Mouse (Mus musculus) CD8-positive naive resting alpha-beta T cell, adult 2 months (primary cell): ENCODE data around the gene Tmod1.

Source experiments
- DNase-seq, 2 experiments: peaks; one replicate each; pipeline ENCODE4 v3.0.0; 2022; ENCODE audit warnings: low read depth in 2 of 2, low spot score in 2 of 2

The Tmod1 gene

DNA sequence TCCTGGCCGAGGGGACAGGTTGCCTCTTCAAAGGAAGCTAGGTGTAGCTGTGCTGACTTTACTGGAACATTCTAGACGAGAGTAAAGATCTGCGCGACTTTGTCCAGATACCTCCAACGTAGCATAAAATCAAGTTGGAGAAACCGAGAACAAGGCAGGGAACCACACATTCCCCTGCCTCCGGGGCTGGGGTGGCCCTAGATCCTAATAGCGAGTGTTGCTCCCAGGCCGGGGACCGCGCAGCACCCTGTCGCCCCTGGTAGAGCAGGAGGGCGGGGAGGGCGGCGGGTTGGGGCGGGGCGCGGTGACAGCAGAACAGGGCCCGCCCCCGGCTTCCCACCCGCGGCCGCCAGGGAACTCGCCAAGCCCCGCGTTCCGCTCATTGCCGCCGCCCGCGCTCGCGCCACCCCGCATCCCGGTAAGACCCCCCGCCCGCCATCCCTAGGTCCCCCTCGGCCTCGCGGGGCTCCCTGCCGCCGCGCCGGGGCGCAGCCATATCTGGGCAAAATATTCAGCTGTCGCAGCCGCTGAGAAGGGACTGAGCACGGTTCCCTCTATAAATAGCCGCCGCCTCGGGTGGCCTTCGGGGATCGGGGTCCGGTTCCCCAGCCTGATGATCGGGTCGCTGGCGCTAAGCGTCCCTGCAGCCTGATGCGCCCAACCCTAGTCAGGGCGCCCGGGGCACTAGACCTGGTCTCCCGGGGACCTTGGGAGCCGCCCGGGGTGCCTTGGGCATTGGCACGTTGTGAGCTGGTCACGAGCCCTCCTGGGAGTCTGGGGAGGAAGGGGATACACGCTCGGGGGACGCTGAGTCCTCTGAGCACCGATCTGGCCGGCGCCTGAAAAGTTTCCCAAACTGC is at the start of gene Tmod1:
Tmod1 (plus strand) TSS at position 44 of the 860 bp plus-strand sequence.
- DNase-seq, result peak in 1 of 2 experiments; percentile 0

DNA sequence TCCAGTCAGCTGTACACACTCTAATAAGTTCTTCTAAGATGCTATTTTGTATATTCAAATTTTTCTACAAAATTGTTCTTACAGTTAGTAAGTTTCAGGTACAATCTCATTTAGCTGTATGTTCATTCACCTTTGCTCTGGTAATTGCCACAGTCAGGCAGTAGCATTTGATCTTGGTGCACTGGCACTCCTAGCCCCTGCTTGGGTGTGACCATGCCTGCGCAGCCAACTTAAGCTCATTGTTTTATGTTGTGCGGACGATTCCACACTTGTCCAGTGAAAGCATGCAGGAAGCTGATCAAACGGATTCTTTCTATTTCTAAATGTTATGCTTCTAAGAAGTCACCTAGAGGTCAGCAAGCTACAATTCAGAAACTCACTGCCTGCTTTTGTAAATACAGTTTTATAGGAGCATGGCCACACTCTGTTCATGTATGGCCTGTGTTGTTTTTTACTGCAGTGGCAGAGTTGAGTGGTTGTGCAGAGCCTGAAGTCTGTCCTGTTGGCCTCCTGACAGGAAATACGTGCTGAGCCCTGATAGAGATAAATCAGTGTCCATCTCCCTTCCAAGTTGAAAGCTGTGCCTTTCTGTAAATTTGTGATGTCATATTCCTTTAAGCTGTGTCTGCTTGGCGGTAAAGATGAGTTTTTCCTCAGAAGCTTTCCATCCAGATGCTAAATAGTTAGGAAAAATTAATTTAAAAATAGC is 48.2 kb upstream of the Tmod1 start:
- DNase-seq, result no peak

DNA sequence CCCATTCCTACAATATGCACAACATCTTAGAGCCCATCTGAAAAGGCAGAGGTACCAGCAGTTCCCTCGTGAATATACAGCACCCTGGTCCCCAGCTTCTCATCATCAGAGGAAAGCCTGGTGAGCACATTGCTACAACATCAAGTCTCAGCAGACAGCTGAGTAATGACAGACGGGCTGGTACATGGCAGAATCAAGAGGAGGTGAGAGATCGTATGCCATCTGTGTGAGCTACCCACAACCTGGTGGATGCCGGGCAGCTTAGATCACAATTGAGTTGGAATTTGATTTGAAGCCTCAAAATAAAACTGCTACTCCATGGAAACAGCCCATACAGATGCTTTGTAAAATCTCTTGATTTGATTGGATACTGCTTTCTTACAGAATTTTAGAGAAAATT is 40.2 kb upstream of the Tmod1 start:
- no peak for DNase-seq

DNA sequence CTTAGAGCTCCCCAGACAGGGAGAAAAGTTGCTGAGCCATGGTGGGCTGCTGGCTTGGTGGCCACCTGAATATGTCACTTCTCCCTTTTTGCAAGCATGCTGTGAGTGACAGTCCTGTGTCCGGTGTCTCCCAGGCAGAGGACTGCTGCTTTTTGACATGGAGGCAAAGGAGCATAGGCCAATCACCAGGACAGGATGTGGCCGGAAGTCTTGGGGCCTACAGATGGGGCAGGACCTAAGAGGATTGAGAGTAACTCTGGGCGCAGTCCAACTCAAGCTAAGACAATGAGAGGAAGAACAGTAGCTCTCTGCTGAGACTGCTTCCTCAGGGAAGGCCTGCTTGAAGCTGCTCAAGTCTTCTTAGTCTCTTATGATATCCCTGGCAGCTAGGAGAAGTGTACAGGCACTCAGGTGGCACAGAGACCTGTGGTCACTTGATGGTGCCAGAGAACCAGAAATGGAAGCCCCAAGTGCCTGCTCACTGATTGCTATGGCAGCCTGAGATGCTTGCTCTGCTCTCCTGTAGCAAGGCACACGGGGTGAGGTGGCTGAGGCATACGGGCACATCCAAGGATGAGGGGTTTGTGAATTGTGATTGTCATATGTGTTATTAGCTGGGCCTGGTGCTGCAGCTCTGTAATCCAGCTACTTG is 30.5 kb upstream of the Tmod1 start:
- no peak for DNase-seq

DNA sequence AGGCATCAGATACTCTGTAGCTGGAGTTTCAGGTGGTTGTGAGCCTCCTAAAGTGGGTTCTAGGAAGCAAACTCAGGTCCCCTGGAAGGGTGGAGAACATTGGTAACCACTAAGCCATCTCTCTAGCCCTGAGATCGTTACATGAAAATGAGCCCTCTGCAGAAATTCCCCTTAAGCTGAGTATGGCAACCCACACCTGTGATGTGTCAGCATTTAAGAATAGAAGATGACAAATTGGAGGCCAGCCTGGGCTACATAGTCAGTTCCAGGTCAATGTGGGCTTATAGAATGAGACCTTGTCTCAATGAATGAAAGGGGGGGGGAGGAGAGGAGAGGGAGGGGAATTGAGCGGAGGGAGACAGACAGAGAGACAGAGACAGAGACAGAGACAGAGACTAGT is 27.0 kb upstream of the Tmod1 start:
- DNase-seq, result no peak

DNA sequence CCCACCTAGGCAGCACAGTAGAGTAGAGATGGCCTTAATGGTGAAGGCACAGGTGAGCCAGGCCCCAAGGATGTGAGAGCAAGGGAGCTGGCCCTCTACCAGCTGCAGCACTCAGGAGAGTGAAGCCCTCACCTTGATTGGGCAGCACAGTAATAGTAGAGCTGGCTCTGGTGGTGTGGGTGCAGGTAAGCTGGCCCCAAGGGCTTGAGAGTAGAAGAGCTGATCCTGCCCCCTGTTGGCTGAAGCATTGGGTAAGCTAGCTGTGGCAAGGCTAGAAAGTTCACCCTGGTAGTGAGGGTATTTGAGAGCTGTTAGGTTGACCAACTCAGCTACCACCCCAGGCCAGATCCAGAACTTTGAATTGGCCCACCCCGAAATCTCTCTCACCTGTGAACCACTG is 23.1 kb upstream of the Tmod1 start:
- DNase-seq, result no peak

DNA sequence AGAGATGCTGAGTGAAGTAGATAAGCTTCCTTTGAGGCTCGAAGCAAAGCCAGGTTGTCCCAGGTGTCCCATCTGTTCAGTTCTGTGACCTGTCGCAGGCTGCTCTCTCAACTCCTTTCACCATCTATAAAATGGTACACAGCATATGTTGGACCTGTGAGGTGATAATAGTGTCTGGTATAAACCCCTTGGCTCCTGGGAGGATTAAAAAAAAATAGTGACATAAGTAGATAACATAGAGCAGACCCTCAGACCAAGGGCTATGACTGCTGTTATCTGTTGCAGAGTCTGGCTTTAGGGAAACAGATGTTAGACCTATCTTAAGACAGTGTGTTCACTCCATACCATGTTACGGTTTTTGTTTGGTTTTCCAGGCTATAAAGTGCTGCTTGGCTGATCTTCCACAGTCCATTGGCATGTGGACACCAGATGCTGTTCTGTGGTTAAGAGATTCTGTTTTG is 15.7 kb upstream of the Tmod1 start:
- DNase-seq, result no peak

DNA sequence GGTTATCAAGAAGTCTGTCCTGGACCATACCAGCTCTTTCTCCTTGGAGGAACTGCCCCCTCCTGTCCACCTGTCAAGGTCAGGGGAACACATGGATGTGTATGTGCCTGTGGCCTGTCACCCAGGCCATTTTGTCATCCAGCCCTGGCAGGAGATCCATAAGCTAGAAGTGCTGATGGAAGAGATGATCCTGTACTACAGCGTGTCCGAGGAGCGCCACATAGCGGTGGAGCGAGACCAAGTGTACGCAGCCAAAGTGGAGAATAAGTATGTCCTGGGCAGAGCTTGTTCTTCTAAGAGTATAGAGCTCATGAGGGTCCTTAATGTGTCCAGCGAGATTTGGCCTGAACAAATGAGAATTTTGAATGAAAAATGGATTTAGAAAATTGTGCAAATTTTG is 12.8 kb upstream of the Tmod1 start:
- no peak for DNase-seq

DNA sequence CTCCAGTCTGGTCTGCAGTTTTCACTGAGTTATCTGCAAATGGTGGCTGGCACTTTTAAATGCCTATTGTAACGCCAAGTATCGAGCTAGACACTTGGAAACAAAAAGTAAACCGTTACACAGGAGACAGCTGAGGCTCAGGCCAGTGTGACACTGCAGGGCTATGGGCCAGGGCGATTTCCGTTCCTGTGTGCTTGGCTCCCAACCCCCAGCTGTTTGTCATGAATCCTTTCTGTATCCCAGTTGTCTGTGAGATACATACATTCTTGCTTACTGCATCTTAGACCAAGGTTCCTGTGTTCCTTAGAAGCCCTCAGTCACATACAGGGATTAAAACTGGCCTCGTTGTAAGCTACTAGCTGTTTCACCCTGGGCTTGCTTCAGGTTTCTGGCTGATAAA is 10.5 kb upstream of the Tmod1 start:
- DNase-seq, result no peak

DNA sequence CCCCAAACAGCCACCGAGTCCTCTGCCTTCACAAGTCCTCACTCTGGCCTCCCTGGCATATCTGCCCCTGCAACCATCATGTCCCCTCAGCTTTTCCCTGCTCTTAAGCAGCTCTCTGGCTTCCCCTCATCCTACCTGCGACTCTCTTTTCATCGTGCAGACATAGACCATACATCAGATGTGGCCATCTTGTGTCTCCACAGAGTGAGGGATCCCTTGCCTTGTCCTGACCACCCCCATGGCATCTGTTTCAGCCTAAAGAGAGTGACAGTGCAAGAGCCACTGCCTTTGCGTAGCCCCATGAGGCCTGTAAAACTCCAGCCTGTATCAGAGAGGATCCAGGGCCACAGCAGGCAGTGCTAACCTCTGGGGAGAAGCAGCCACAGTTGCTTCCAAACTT is 10.0 kb upstream of the Tmod1 start:
- DNase-seq, result no peak

DNA sequence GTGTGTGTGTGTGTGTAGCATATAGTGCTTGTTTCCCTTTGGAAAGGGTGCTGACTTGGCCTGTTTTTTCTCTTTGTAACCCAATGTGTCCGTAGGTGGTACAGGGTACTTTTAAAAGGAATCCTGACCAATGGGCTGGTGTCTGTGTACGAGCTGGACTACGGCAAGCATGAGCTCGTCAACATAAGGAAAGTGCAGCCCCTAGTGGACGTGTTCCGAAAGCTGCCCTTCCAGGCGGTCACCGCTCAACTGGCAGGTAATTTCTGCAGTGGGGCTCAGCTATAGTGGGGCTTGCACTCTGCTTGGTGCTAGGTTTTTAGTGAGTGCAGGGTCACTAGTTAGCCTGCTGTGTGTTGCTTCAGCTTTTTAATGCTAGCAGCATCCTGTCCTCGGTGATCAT is 9.2 kb upstream of the Tmod1 start:
- DNase-seq, result no peak

DNA sequence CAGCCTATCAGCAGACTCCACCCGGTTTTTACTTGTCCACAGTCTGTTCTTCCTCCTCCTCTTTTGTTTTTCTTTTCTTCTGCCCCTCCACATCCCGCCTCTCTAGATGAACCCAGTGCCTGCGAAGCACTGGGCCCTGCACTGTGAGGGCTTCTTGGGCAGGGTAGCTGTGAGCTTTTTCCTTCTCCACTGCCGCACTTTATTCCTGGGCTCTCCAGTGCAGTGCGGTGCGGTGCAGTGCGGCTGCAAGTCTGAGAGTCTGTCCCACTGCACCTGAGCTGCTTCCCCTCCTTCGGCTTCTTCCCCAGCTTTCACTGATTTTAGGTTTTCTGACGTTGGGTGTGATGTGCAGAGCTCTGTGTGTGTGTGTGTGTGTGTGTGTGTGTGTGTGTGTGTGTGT is 6.3 kb upstream of the Tmod1 start:
- no peak for DNase-seq

DNA sequence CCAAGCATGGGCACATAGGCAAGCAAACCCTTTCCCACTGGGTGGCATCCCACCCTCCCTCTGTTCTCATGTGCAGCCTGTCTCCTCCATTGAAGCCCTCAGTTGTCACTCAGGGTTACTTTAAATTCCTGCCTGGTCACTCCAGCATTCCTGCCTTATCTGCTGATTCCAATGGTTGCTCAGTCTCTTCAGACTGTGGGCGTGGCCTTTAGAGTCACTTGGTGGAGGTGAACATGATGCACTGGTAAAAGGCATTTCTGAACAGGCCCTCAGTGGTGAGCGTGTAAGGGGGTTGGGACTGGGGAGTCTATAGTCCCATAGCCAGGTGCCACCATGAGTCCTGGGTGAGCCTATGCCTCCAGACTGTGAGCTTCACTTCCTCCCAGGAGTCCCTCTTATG is 5.5 kb upstream of the Tmod1 start:
- DNase-seq, result no peak

DNA sequence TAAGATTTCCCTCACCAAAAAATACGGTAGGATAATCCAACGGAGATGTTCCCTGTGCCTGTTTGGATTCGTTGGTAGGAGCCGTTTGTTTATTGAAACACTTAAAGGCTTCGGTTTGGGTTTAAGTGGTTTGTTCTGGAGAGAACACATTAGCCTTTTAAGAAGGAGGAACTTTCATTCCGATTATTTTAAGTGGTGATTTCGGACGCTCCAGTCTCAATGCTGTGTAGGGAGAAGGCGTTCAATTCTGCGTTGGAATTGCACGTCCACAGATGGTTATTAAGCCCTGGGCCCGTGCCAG is 194 bp upstream of the Tmod1 start:
- DNase-seq, result no peak

DNA sequence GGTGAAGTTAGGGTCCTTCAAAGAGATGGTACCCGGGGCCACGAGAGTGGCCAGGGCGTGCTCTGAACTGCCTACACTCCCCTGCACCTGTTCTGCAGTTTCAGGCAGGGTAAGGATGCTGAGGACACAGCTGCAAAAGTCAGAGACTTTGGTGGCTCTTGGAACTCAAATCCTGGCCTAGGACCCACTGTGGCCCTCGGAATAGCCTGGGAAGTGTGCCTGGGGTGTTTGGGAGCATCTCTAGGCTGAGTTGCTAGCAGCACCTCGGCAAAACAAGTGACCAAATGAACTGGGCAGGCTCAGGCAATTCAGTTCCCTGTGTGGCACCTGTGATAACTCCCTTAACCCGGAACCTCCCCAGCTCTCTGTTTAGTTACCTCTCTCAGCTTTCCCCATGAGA is 1.2 kb downstream of the Tmod1 start:
- no peak for DNase-seq

DNA sequence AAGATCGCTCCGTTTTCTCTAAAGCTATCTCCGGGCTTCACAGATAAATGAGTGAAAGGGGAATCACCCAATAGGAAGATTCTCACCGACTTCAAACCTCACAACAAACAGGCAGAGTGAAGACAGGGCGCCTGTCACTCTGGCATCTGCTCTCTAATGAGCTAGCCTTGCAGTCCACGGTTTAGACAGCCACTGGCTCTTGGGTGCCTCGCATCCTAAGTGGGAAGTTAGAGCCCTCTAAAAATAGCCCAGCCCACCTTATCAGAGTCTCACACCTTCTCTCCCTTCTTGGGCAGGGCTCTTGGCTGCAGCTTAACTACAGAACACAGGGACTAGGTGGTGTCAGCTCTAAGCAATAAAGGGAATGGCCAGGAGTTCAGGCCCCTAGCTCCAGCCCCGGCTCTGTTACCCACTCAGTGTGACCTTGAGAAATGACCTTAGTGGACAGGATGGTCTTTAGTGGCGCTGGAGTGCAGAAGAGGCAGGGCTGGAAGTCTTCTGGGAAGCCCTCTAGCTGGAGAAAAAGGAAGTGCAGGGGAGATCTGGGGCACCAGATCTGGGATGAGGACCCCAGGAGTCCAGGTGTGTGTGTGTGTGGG is 2.0 kb downstream of the Tmod1 start:
- DNase-seq, result no peak

DNA sequence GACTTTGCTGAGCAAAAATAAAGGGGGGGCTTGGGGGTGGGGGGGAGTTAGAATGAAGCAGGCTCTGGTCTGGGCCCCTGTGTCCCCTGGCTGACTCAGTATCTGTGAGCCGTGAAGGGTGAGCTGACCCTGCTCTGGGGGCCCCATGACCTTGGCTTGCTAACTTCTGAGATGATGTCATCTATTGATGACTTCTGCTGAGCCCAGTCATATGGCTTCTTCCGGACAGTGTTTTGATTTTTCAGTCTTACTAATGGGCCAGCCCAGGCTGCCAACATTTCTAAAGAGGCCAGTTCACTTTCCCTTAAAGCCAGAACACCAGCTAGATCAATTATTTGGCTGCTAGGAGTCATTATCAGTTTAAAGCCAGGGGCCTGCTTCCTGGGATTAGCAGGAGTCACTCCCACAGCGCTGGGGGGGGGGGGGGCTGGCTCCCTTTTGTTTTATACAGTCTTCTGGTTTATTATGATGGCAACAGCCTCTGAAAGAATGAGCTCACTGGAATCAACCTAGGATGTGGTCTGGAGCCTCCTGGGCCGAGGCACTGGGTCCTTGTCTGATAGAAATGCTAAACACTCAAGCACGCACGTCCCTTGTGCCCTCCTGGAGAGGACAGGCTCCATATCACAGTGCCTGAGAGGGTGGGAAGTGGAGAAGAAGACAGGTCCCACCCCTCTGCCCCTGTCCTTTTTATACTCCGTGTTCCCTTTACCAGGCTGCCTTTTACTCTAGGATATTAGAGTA is 3.2 kb downstream of the Tmod1 start:
- DNase-seq, result no peak

DNA sequence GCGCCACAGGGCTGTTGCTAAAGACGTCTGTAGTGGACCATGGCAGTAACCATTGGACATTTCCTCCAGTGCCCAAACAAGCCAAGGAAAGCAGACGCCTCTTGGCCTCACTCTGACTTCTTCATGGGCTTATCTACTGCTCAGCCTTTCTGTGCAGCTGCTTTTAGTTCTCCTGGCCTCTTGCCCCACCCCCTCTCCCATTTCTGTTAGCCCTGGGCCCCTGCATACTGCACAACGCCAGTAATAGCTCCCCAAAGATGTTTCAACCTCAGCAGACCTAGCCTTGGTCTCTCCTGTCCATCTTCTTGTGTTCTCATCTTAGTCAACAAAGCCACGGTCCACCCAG is 3.7 kb downstream of the Tmod1 start:
- DNase-seq, result no peak

DNA sequence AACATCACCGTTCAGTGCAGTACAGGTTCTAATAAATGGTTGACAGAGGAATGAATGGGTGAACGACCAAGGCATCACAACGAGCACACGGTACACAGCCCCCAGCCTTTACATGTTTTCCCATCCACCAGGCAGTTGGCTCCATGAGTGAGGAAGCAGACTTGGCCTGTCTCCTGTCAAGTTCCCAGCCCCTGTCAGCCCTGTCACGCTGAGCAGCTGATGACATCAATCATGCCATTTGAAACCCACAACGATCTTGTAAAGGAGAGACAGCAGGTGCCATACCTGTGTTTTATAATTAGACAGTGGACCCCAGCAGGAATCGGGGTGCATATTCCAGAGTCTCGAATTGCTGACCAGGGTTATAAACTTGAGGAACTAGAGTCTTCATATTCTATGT is 4.6 kb downstream of the Tmod1 start:
- DNase-seq, result no peak

DNA sequence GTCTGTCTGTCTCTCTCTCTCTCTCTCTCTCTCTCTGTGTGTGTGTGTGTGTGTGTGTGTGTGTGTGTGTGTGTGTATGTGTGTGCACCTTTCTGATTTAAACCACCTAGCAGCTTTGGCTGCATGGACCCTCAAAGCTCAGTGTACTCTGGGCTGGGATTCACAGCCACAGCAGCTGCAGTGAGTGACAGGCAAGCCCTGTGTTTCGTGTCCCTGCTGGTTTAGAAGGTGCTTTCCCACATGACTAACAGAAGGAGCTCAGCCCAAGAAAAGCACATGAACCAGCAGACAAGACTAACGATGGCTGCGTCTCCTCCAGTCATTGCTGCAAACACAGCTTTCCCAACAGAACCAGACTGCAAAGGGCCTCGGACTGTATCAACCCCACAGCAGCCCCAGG is 9.2 kb downstream of the Tmod1 start:
- no peak for DNase-seq

DNA sequence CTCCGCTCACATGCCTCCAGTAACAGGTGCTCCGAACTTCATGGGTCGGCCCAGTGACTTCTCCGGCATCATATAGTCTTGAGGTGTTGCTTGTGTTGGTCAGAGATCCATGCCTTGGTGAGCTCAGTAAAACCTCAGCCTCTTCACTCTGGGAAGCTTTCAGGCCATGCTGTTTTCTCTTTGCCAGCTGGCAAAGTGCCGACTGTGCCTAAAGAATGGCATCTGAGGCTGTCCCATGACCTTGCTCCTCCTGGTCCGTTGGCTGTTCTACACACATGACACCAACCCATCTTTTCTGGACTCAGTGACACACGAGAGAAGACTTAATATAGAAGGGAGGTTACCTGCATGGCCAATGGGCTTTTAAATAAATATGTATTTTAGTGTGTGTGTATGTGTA is 9.7 kb downstream of the Tmod1 start:
- DNase-seq, result no peak
